Mouse (Mus musculus): Measurements from ENCODE around the gene Dok3. TPM values are rescaled to one million over a fixed set of nuclear protein-coding genes. Genes with fewer than 3 reads are reported as not detected.

Gene Dok3
- polyA plus RNA-seq, 1 experiment from 2014 or later, result 3.3 TPM

- no peak for ATAC-seq (ENCODE audit: low FRiP score)
- no peaks in the 10 kb centered on the region for H3K9me3 ChIP-seq
- 95% methylated on average over 6 of the region's 6 CpGs for WGBS
- H3K27ac ChIP-seq, result no peak overlapping the region
- H3K4me2 ChIP-seq, result no peak overlapping the region
- H3K27me3 ChIP-seq, result no peaks in the 10 kb centered on the region
- H3K4me3 ChIP-seq (replicated peaks), result no peak overlapping the region
- H3K36me3 ChIP-seq (replicated peaks), result peaks cover 35% of the 10 kb centered on the region
- no peak overlapping the region for H3K9ac ChIP-seq
- peaks cover 26% of the 10 kb centered on the region for H3K4me1 ChIP-seq
Measured at GRCm38 (mm10) chr13:55567001-55567400, 37.9 kb upstream of the Dok3 start.

GRCm38 (mm10) chr13:55563266-55563879 is 34.3 kb upstream of the Dok3 start:
- Histone ChIP-seq H3K4me1 (peaks cover 10% of the 10 kb centered on the region; the same call in 1 of the 2 replicates), H3K27ac (no peak overlapping the region), H3K27me3 (no peaks in the 10 kb centered on the region), H3K36me3 (replicated peaks) (peaks cover 32% of the 10 kb centered on the region), H3K4me3 (replicated peaks) (no peak overlapping the region), H3K4me2 (no peak overlapping the region), H3K9me3 (no peaks in the 10 kb centered on the region), H3K9ac (no peak overlapping the region)
- no peak for ATAC-seq (ENCODE audit: low FRiP score)
- 88% methylated on average over 7 of the region's 7 CpGs for WGBS

GRCm38 (mm10) chr13:55557499-55557898 is 28.4 kb upstream of the Dok3 start:
- no peaks in the 10 kb centered on the region for H3K9me3 ChIP-seq
- H3K27ac ChIP-seq, result no peak overlapping the region
- no peaks in the 10 kb centered on the region for H3K4me1 ChIP-seq
- WGBS, result 91% methylated on average over 6 of the region's 6 CpGs
- no peak overlapping the region for H3K4me2 ChIP-seq
- ATAC-seq (ENCODE audit: low FRiP score), result no peak
- H3K9ac ChIP-seq, result no peak overlapping the region
- no peak overlapping the region for H3K4me3 ChIP-seq (replicated peaks)
- H3K36me3 ChIP-seq (replicated peaks), result peaks cover 46% of the 10 kb centered on the region
- H3K27me3 ChIP-seq, result no peaks in the 10 kb centered on the region

- Histone ChIP-seq H3K36me3 (replicated peaks) (peaks cover 62% of the 10 kb centered on the region), H3K4me3 (replicated peaks) (no peak overlapping the region)
- no peak for ATAC-seq (ENCODE audit: low FRiP score)
Measured at GRCm38 (mm10) chr13:55555921-55556320, 26.8 kb upstream of the Dok3 start.

GRCm38 (mm10) chr13:55549061-55549460 is 20.0 kb upstream of the Dok3 start:
- Histone ChIP-seq H3K9ac (no peak overlapping the region), H3K9me3 (no peaks in the 10 kb centered on the region), H3K27ac (no peak overlapping the region), H3K4me2 (no peak overlapping the region), H3K36me3 (replicated peaks) (peaks cover 99% of the 10 kb centered on the region), H3K4me1 (no peaks in the 10 kb centered on the region), H3K4me3 (replicated peaks) (no peak overlapping the region), H3K27me3 (no peaks in the 10 kb centered on the region)
- no peak for ATAC-seq (ENCODE audit: low FRiP score)
- 88% methylated on average over 15 of the region's 15 CpGs for WGBS

More at GRCm38 (mm10) chr13:55555921-55556320, 26.8 kb upstream of the Dok3 start:
- Histone ChIP-seq H3K27me3 (no peaks in the 10 kb centered on the region), H3K4me2 (no peak overlapping the region), H3K27ac (no peak overlapping the region), H3K4me1 (no peaks in the 10 kb centered on the region), H3K9me3 (no peaks in the 10 kb centered on the region), H3K9ac (no peak overlapping the region)
- WGBS, result 93% methylated on average over 9 of the region's 9 CpGs

- H3K4me1 ChIP-seq, result no peaks in the 10 kb centered on the region
- H3K36me3 ChIP-seq (replicated peaks), result peaks cover 99% of the 10 kb centered on the region
- H3K27ac ChIP-seq, result no peak overlapping the region
- no peaks in the 10 kb centered on the region for H3K9me3 ChIP-seq
- no peak for ATAC-seq (ENCODE audit: low FRiP score)
- WGBS, result 99% methylated on average over 5 of the region's 5 CpGs
- no peak overlapping the region for H3K4me2 ChIP-seq
- no peak overlapping the region for H3K4me3 ChIP-seq (replicated peaks)
- no peak overlapping the region for H3K9ac ChIP-seq
- H3K27me3 ChIP-seq, result no peaks in the 10 kb centered on the region
Measured at GRCm38 (mm10) chr13:55548426-55548825, 19.3 kb upstream of the Dok3 start.

- no peaks in the 10 kb centered on the region for H3K4me1 ChIP-seq
- no peak for ATAC-seq (ENCODE audit: low FRiP score)
- peaks cover 99% of the 10 kb centered on the region for H3K36me3 ChIP-seq (replicated peaks)
- no peak overlapping the region for H3K4me3 ChIP-seq (replicated peaks)
- no peak overlapping the region for H3K27ac ChIP-seq
- no peak overlapping the region for H3K9ac ChIP-seq
- no peaks in the 10 kb centered on the region for H3K9me3 ChIP-seq
- no peaks in the 10 kb centered on the region for H3K27me3 ChIP-seq
- no peak overlapping the region for H3K4me2 ChIP-seq
- WGBS, result 98% methylated on average over 2 of the region's 2 CpGs
Measured at GRCm38 (mm10) chr13:55547916-55548315, 18.8 kb upstream of the Dok3 start.

GRCm38 (mm10) chr13:55544792-55545191 is 15.7 kb upstream of the Dok3 start:
- no peak overlapping the region for H3K9ac ChIP-seq
- H3K4me1 ChIP-seq, result no peaks in the 10 kb centered on the region
- no peak overlapping the region for H3K4me2 ChIP-seq
- H3K27me3 ChIP-seq, result no peaks in the 10 kb centered on the region
- H3K9me3 ChIP-seq, result no peaks in the 10 kb centered on the region
- ATAC-seq (ENCODE audit: low FRiP score), result no peak
- H3K4me3 ChIP-seq (replicated peaks), result no peak overlapping the region
- WGBS, result 89% methylated on average over 6 of the region's 6 CpGs
- H3K27ac ChIP-seq, result no peak overlapping the region
- peaks cover 99% of the 10 kb centered on the region for H3K36me3 ChIP-seq (replicated peaks)

GRCm38 (mm10) chr13:55543447-55543846 is 14.4 kb upstream of the Dok3 start:
- WGBS, result 95% methylated on average over 8 of the region's 8 CpGs
- no peaks in the 10 kb centered on the region for H3K27me3 ChIP-seq
- H3K9ac ChIP-seq, result no peak overlapping the region
- no peak overlapping the region for H3K4me2 ChIP-seq
- ATAC-seq (ENCODE audit: low FRiP score), result no peak
- H3K9me3 ChIP-seq, result no peaks in the 10 kb centered on the region
- no peak overlapping the region for H3K4me3 ChIP-seq (replicated peaks)
- H3K4me1 ChIP-seq, result no peaks in the 10 kb centered on the region
- peaks cover 99% of the 10 kb centered on the region for H3K36me3 ChIP-seq (replicated peaks)
- H3K27ac ChIP-seq, result no peak overlapping the region

GRCm38 (mm10) chr13:55542891-55543290 is 13.8 kb upstream of the Dok3 start:
- Histone ChIP-seq H3K27ac (no peak overlapping the region), H3K4me1 (no peaks in the 10 kb centered on the region), H3K36me3 (replicated peaks) (peaks cover 99% of the 10 kb centered on the region), H3K9ac (no peak overlapping the region), H3K9me3 (no peaks in the 10 kb centered on the region), H3K4me2 (no peak overlapping the region), H3K4me3 (replicated peaks) (no peak overlapping the region), H3K27me3 (no peaks in the 10 kb centered on the region)
- 99% methylated on average over 4 of the region's 4 CpGs for WGBS
- ATAC-seq (ENCODE audit: low FRiP score), result no peak

GRCm38 (mm10) chr13:55540933-55541332 is 11.8 kb upstream of the Dok3 start:
- peaks cover 81% of the 10 kb centered on the region for H3K36me3 ChIP-seq (replicated peaks)
- H3K9ac ChIP-seq, result no peak overlapping the region
- no peak overlapping the region for H3K27ac ChIP-seq
- no peaks in the 10 kb centered on the region for H3K9me3 ChIP-seq
- no peak for ATAC-seq (ENCODE audit: low FRiP score)
- H3K4me2 ChIP-seq, result no peak overlapping the region
- H3K4me1 ChIP-seq, result peaks cover 7% of the 10 kb centered on the region; the same call in 1 of the 2 replicates
- H3K4me3 ChIP-seq (replicated peaks), result no peak overlapping the region
- no peaks in the 10 kb centered on the region for H3K27me3 ChIP-seq
- WGBS, result 94% methylated on average over 2 of the region's 2 CpGs

- H3K36me3 ChIP-seq (replicated peaks), result peaks cover 73% of the 10 kb centered on the region
- peak within 1 kb of the TSS; percentile 80 for H3K9ac ChIP-seq
- no peaks in the 10 kb centered on the region for H3K9me3 ChIP-seq
- H3K4me2 ChIP-seq, result peak within 1 kb of the TSS; percentile 92
- no peaks in the 10 kb centered on the region for H3K27me3 ChIP-seq
- WGBS, result under 1% methylated on average over 70 of the region's 70 CpGs
- H3K4me1 ChIP-seq, result peaks cover 19% of the 10 kb centered on the region
- peak within 1 kb of the TSS; percentile 69 for H3K27ac ChIP-seq
- peak within 1 kb of the TSS; percentile 80 for H3K4me3 ChIP-seq (replicated peaks)
- peak; percentile 96 for ATAC-seq (ENCODE audit: low FRiP score)
Measured at GRCm38 (mm10) chr13:55536194-55537175, 7.4 kb upstream of the Dok3 start, which contains the start of gene Ddx41. Gene Ddx41, minus strand, starts transcription at chr13:55536658.
